Mouse (Mus musculus) fibroblast of lung, adult 2 months (primary cell): ENCODE data around the gene Arf6.
A peak's percentile ranks its signal among the peaks of the same experiment; 100 is the strongest.

Experiments
- DNase-seq: peaks from one replicate; pipeline ENCODE4 v3.0.0-alpha.2; 2011; ENCODE audit warnings: low read depth

The Arf6 gene

GRCm38 (mm10) chr12:69413303-69413702 lies 41.4 kb downstream of the Arf6 start:
- no peak for DNase-seq

DNA sequence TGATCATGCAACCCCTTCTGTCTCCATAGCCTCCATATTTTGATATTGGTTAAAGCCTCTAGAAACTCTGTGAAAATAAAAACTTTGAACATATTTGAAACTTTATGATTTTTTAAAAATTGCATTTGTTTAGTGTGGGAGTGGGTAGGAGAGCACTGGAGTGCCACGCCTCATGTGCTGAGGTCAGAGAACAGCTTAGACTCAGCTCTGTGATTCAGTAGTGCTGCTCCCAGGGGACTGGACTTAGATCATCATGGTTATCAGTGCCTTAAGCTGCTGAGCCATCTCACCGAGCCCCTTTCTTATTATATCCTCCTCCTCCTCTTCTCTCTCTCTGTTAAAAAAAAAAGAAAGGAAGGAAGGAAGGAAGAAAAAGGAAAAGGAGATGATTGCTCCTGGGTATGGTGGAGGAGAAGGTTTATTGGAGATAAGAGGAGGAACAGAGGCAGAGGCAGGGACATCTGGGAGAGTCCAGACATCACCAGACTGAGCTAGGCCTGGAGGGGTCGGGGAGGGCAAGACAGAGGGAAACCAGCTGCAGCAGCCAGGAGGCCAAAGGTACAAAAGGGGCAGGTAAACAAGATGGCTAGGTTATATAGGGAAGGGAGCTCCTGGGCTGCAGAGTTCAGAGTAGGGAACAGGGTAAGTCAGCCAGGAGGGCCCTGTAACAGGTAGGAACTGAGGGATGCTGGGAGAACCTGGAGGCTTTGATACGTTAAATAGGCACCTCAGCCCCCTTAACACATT lies 43.0 kb downstream of the Arf6 start:
- DNase-seq, result no peak

- no peak for DNase-seq
These were observed 44.8 kb downstream of the Arf6 start for GRCm38 (mm10) chr12:69416793-69417192.

DNA sequence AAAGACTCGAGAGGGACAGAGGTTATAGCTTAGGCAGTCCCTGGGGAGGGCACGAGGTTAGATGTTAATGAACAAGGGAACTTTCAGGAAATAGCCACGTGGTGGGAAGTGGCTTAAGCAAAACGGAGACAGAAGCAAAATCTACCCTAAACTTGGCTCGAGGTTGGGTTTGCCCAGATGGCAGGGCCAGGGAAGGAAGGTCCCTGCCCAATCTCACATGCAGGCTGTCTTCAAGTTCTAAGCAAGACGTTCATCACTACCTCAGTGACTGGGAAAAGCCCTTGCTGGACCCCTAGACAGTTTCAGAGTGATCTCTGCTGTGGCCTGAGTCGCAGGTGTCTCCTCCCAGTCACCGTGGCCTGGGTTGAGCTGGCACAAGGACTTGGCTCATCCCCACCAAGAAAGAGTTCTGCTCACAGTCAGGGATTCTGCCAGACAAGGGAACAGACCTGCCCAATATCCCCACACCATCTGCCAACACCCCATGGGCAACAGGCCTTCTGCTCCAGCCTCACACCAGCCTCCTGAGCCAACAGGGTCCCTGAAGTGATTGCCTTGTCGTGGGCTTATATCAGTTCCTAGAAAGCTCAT lies 45.8 kb downstream of the Arf6 start:
- DNase-seq, result no peak

DNA sequence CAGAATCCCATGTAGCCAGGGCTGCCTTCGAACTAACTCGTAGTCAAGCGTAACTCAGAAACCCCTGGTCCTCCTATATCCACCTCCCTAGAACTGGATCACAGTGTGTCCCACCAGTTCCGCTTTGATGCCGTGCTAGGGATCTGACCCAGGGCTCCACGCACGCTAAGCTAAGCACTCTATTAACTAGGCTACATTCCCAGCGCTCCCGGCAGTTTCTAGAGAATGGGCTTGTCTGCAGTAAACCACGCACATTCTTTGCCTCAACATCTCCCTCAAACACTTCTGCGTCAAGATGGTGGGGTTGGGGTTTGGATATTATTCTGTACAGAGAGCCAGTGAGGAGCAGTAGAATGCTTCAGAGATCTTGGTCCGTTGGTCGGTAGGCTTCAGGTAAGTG lies 46.7 kb downstream of the Arf6 start:
- no peak for DNase-seq

DNA sequence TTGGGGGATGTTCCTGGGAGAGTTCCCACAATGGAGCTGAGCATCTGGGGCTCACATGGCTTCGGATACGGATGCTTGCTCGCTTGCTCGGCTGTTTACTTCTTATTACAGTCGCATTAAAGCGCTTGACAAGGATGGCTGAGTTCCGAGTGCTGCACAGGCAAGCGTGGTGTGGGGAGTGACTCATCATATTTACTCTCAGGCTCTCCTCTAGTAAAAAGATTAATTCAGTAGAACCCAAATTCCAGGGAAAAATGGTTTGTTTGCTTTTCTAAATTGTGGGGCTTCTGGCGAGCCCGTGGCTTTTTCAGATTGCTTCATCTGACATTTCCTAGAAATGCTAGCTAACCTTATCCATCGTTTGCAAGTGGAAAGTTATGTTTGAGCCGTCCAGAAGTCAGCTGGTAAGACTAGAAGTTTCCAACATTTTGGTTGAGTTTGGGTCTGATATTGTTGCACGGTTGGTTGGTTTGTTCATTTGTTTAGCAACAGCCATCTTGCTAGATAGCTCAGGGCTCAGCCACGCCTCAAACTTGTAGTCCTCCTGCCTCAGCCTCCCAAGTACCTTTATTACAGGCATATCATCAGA lies 47.2 kb downstream of the Arf6 start:
- DNase-seq, result peak; percentile 93

- no peak for DNase-seq
These were observed 47.7 kb downstream of the Arf6 start for GRCm38 (mm10) chr12:69419606-69420005.

- no peak for DNase-seq
These were observed 48.8 kb downstream of the Arf6 start for GRCm38 (mm10) chr12:69420716-69421115.

- no peak for DNase-seq
These were observed 51.0 kb downstream of the Arf6 start for GRCm38 (mm10) chr12:69422827-69423537.
